Mouse (Mus musculus): ENCODE data around the gene Sh3gl1.

Sh3gl1 gene

DNA sequence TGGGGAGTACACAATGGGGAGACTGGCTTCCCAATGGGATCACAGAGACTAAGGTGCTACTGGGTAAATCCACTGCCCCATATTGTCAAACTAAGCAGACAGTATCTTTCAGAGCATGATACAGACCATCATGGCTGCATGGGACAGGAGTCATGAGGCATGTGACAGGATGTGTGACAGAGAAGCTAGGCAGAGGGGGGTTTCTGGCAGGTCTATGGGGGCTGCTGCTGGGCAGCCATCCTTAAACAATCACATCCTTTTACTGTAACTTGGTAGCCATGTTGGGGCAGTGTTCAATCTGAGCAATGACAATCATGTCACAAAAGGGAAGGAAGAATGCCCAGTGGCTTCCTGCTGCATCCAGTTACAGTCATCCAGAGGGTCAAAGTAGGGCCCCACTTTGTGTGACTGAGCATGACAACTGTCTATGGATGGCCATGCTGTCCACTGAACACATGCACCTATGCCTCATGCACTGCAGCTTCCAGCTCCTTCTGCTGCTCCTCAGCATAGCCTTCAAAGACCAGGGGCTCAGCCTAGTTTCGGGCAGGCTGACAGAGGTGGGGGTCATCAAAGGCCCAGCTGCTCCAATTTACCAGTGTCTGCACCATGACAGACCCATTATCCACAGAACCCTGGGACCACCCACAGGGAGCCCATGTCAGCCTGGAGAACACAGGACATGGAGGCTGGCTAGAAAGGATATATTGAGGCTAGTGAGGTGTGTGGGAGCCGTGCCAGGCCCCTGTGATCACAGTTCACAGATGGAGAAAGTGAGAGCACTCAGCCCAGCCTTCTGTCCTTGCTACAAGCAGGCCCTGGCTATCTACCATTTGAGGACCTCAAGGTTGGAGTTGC is 14.1 kb downstream of the Sh3gl1 start:
- in situ Hi-C loops (cut with MboI, MseI), result no loop called here

- in situ Hi-C loops (cut with MboI, MseI), result no loop called here
Measured at GRCm38 (mm10) chr17:56021161-56021910, 15.1 kb downstream of the Sh3gl1 start.

DNA sequence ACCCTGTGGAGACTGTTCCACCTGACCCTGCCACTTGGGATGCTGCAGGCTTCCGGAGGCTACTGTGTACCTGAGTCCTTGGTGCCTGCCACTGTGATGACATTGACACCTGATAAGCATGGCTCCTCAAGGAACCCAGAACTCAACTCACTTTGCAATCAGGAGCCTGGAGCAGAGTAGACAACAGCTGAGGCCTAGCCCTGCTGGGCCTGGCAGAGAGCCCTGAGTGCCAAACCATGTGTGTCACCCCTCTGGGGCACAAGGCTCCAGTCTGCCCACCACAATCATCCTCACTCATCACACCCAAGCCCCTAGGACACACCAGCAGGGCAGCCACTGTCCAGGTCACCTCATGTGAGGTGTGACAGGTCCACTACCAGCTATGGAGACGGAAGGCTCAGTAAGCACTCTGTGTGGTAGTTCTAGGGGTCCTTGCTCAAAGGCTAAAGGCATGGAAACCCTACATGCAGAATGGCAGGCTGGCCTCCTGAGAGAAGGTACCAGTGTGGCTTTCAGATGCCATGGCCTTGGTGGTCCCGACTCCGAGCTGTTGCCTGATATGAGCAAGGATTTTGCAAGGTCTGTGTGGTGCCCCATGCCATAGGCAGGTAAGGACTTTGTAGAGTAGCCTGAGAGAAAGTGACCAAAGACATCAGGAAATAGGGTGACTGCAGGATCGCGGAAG is 15.9 kb downstream of the Sh3gl1 start:
- in situ Hi-C loops (cut with MboI, MseI), result no loop called here

GRCm38 (mm10) chr17:56018347-56019131 is 17.9 kb downstream of the Sh3gl1 start:
- in situ Hi-C loops (cut with MboI, MseI), result loop anchor here (5.0 kb wide), 1 partner anchor 51 kb away; no protein-coding TSS in a partner anchor

DNA sequence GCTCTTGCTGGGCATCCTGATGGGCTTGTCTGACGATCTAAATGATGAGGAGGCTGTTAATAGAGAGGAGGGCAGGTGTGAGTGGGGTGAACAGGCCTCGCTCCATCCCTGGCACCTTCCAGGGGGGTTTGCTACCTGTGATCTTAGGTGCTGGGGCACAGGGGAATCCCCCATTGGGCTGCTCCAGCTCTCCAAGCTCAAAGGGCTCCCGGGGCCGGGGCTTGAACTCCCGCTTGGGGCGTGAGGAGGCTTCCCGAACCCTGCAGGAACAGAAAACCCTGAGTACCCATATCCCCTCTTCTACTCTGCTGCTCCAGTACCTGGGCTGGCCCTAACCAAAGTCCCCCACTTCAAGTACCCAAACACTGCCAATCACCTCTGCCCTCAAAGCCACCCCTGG is 18.6 kb downstream of the Sh3gl1 start:
- in situ Hi-C loops (cut with MboI, MseI), result loop anchor here (5.0 kb wide), 1 partner anchor 51 kb away; no protein-coding TSS in a partner anchor

DNA sequence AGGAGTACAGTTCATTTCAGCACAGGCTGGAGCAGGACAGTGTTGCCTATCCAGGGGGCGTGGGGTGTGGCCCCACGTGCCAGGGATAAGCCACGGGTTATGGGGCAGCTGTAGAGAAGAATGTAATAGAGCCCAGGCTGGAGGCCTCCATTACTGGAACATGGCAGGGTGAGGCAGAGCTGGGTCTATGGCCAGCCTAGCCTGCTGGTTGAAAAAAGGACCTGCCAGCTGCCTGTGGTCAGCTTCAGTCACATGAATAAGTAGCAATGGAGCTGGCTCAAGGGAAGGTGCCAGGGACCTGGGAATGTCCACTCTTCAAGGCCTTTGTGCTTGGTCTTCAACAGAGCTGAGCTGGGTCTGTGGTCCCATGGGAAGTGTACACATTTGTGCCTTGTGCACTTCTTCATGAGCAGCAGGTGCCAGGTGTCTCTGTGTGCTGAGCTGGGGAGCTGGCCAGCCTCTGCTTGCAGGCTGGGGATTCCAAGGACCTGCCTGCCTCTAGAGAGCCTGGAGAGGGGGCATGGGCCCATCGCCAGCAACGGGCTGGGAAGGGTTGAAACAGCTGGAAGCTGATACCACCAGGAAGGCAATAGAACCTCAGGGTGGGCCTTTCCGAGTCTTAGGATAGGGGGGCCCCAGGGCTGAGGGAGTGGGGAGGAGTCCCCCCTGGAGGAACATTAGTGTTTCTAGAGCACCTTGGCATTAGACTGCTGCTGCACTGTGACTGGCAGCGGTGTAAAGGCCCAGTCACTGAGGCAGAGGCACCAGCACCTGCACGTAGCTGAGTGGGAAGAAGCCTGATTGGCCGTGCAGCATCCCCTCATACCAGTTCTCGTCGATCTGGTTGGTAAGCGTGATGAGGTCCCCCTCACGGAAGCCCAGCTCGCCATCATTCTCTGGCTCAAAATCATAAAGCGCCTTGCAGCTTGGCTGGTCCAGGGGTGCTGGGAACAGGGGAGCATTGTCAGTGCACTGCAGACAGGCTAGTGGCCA is 19.3 kb downstream of the Sh3gl1 start:
- in situ Hi-C loops (cut with MboI, MseI), result loop anchor here (5.0 kb wide), 1 partner anchor 50 kb away; no protein-coding TSS in a partner anchor

GRCm38 (mm10) chr17:56016382-56016781 is 20.1 kb downstream of the Sh3gl1 start:
- in situ Hi-C loops (cut with MboI, MseI), result loop anchor here (5.0 kb wide), 1 partner anchor 49 kb away; no protein-coding TSS in a partner anchor

- in situ Hi-C loops (cut with MboI, MseI), result loop anchor here (5.0 kb wide), 1 partner anchor 48 kb away; no protein-coding TSS in a partner anchor
Measured at GRCm38 (mm10) chr17:56015293-56015692, 21.1 kb downstream of the Sh3gl1 start.

- in situ Hi-C loops (cut with MboI, MseI), result no loop called here
Measured at GRCm38 (mm10) chr17:56011441-56011840, 25.0 kb downstream of the Sh3gl1 start.

- in situ Hi-C loops (cut with MboI, MseI), result no loop called here
Measured at GRCm38 (mm10) chr17:56010681-56011080, 25.8 kb downstream of the Sh3gl1 start.

DNA sequence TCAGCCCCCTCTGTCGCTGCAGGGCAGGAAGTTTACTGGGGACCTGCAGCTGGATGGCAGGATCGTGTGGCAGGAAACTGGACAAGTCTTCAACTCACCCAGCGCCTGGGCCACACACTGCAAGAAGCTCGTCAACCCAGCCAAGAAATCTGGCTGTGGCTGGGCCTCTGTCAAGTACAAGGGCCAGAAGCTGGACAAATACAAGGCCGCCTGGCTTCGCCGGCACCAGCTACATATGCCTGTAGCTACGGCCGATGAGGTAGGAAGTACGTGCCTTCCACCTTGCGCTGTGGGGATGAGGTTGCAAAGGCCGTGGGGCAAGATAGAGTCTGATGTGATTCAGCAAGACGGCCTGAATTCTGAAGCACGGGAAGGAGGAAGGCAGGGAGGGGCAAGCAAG is 26.2 kb downstream of the Sh3gl1 start:
- in situ Hi-C loops (cut with MboI, MseI), result no loop called here

DNA sequence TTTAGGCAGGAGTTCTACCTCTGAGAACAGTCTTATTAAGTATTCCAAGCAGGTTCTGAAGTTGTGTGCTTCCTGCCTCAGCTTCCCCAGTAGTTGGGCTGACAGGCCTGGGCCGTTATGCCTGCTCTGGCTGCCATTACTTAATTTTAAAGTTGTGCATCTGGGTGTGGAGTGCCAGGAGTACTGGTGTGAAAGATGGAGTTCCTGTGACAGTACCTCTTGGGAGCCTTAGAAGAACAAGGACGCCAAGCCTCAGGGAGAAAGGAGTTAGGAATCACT is 26.5 kb downstream of the Sh3gl1 start:
- in situ Hi-C loops (cut with MboI, MseI), result loop anchor here (5.0 kb wide), 2 partner anchors 1382 to 1868 kb away; no protein-coding TSS in a partner anchor

GRCm38 (mm10) chr17:56009088-56009961 is 27.1 kb downstream of the Sh3gl1 start:
- in situ Hi-C loops (cut with MboI, MseI), result loop anchor here (5.0 kb wide), 2 partner anchors 1383 to 1867 kb away; no protein-coding TSS in a partner anchor

GRCm38 (mm10) chr17:56008356-56009087 is 27.9 kb downstream of the Sh3gl1 start:
- in situ Hi-C loops (cut with MboI, MseI), result loop anchor here (5.0 kb wide), 2 partner anchors 1384 to 1866 kb away; no protein-coding TSS in a partner anchor

DNA sequence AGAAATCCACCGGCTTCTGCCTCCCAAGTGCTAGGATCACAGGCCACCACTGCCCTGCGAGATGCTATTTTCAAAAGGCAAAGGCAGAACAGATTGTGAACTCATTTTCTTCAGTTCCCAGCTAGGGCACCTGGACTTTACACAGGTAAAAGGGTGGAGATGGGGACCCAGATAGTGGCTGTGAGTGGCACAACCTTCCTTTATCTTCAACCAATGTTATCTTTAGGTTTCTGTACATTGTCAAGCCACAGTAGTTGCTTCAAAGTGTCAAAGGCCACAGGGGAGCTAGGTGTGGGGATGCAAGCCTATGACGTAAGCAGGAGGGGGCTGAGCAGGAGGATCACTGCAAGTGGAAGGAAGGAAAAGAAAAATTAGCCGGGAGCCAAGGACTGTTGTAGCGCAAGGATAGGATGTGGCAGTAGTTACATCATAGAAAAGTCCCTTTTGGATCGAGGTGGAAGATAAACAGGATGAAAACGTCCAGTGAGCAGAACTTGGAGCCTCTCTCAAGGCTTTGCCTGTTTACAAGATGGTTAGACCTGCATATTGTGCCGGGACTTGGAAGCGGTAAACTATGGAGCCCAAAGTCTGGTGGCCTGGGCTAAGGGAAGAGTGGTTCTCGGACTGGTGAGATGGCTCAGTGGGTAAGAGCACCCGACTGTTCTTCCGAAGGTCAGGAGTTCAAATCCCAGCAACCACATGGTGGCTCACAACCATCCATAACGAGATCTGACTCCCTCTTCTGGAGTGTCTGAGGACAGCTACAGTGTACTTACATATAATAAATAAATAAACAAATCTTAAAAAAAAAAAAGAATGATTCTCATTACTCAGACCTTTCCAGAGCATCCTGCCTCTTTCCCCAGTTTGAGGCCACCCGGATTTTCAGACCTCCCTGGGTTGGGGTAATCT is 28.7 kb downstream of the Sh3gl1 start:
- in situ Hi-C loops (cut with MboI, MseI), result loop anchor here (5.0 kb wide), 2 partner anchors 1385 to 1865 kb away; no protein-coding TSS in a partner anchor

DNA sequence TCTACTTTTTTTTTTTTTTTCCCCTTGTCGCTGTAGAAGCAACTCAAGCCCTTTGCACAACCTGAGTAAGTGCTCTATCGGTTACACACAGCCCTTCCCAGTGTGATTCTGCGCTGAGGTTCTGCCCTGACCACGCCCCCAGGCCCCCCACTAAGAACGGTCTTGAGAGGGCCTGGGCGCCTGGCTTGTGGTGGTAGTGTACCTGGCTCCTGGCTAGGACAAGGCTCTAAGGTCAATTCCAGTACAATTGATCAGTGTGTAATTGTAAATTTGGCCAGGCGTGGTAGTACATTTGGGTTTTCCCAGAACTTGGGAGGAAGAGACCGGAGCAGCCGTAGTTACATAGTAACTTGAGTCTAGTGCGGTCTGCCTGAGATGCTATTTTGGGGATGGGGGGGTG is 29.5 kb downstream of the Sh3gl1 start:
- in situ Hi-C loops (cut with MboI, MseI), result loop anchor here (5.0 kb wide), 2 partner anchors 1385 to 1865 kb away; no protein-coding TSS in a partner anchor
